Mouse (Mus musculus): ENCODE measurements around the gene Omp. TPM values are rescaled to one million over a fixed set of nuclear protein-coding genes. Genes with fewer than 3 reads are reported as not detected.
A peak's percentile ranks its signal among the peaks of the same experiment; 100 is the strongest.

The Omp gene
- polyA plus RNA-seq, 1 experiment from 2014 or later = 0.34 TPM

- 0 out of 2 replicates have a peak, but pooled peaks cover 3% of the 10 kb centered on the region for H3K36me3 ChIP-seq (ENCODE audit: control insufficient read depth, insufficient read depth, low read length)
- H3K27ac ChIP-seq (ENCODE audit: low read depth, low read length) = no peak overlapping the region
- H3K9ac ChIP-seq (ENCODE audit: low read depth, low read length) = no peak overlapping the region
- no peaks in the 10 kb centered on the region for H3K27me3 ChIP-seq (replicated peaks; ENCODE audit: control insufficient read depth, insufficient read depth, low read length)
- 62% methylated on average over 10 of the region's 10 CpGs for WGBS
- H3K4me1 ChIP-seq (ENCODE audit: control insufficient read depth, insufficient read depth, low read depth, low read length) = peaks cover 5% of the 10 kb centered on the region
- H3K4me2 ChIP-seq (ENCODE audit: low read length) = no peak overlapping the region
- no peak overlapping the region for H3K4me3 ChIP-seq (ENCODE audit: low read length)
- no peaks in the 10 kb centered on the region for H3K9me3 ChIP-seq (ENCODE audit: control insufficient read depth, low read length)
- ATAC-seq = no peak
Observed at GRCm38 (mm10) chr7:98148721-98149407, 3.6 kb upstream of the Omp start.

GRCm38 (mm10) chr7:98147766-98148165 is 2.5 kb upstream of the Omp start:
- Histone ChIP-seq H3K4me2 (ENCODE audit: low read length) (no peak overlapping the region), H3K9ac (ENCODE audit: low read depth, low read length) (no peak overlapping the region), H3K4me1 (ENCODE audit: control insufficient read depth, insufficient read depth, low read depth, low read length) (peaks cover 5% of the 10 kb centered on the region), H3K27me3 (replicated peaks; ENCODE audit: control insufficient read depth, insufficient read depth, low read length) (no peaks in the 10 kb centered on the region), H3K36me3 (ENCODE audit: control insufficient read depth, insufficient read depth, low read length) (0 out of 2 replicates have a peak, but pooled peaks cover 3% of the 10 kb centered on the region), H3K4me3 (ENCODE audit: low read length) (no peak overlapping the region), H3K9me3 (ENCODE audit: control insufficient read depth, low read length) (no peaks in the 10 kb centered on the region), H3K27ac (ENCODE audit: low read depth, low read length) (no peak overlapping the region)
- WGBS = 60% methylated on average over 8 of the region's 8 CpGs
- ATAC-seq = peak; percentile 15

GRCm38 (mm10) chr7:98146447-98146845 is 1.1 kb upstream of the Omp start:
- WGBS = 85% methylated on average over 8 of the region's 8 CpGs
- H3K9me3 ChIP-seq (ENCODE audit: control insufficient read depth, low read length) = no peaks in the 10 kb centered on the region

GRCm38 (mm10) chr7:98145842-98146446 is 642 bp upstream of the Omp start:
- Histone ChIP-seq H3K27me3 (replicated peaks; ENCODE audit: control insufficient read depth, insufficient read depth, low read length) (no peaks in the 10 kb centered on the region), H3K9me3 (ENCODE audit: control insufficient read depth, low read length) (no peaks in the 10 kb centered on the region), H3K9ac (ENCODE audit: low read depth, low read length) (no peak overlapping the region), H3K4me1 (ENCODE audit: control insufficient read depth, insufficient read depth, low read depth, low read length) (peaks cover 5% of the 10 kb centered on the region), H3K27ac (ENCODE audit: low read depth, low read length) (no peak overlapping the region), H3K36me3 (ENCODE audit: control insufficient read depth, insufficient read depth, low read length) (0 out of 2 replicates have a peak, but pooled peaks cover 3% of the 10 kb centered on the region), H3K4me3 (ENCODE audit: low read length) (no peak overlapping the region), H3K4me2 (ENCODE audit: low read length) (no peak overlapping the region)
- no peak for ATAC-seq
- WGBS = 82% methylated on average over 12 of the region's 12 CpGs

More at GRCm38 (mm10) chr7:98146447-98146845, 1.1 kb upstream of the Omp start:
- no peak overlapping the region for H3K4me2 ChIP-seq (ENCODE audit: low read length)
- no peak overlapping the region for H3K27ac ChIP-seq (ENCODE audit: low read depth, low read length)
- 0 out of 2 replicates have a peak, but pooled peaks cover 3% of the 10 kb centered on the region for H3K36me3 ChIP-seq (ENCODE audit: control insufficient read depth, insufficient read depth, low read length)
- H3K4me3 ChIP-seq (ENCODE audit: low read length) = no peak overlapping the region
- no peaks in the 10 kb centered on the region for H3K27me3 ChIP-seq (replicated peaks; ENCODE audit: control insufficient read depth, insufficient read depth, low read length)
- H3K4me1 ChIP-seq (ENCODE audit: control insufficient read depth, insufficient read depth, low read depth, low read length) = peaks cover 5% of the 10 kb centered on the region
- no peak for ATAC-seq
- no peak overlapping the region for H3K9ac ChIP-seq (ENCODE audit: low read depth, low read length)

- no peak overlapping the region for H3K4me3 ChIP-seq (ENCODE audit: low read length)
- no peak overlapping the region; the same call in 1 of the 2 replicates for H3K27ac ChIP-seq (ENCODE audit: low read depth, low read length)
- no peak for ATAC-seq
- no peak overlapping the region for H3K4me2 ChIP-seq (ENCODE audit: low read length)
- H3K36me3 ChIP-seq (ENCODE audit: control insufficient read depth, insufficient read depth, low read length) = 0 out of 2 replicates have a peak, but pooled peaks cover 3% of the 10 kb centered on the region
- H3K27me3 ChIP-seq (replicated peaks; ENCODE audit: control insufficient read depth, insufficient read depth, low read length) = no peaks in the 10 kb centered on the region
- no peak overlapping the region for H3K9ac ChIP-seq (ENCODE audit: low read depth, low read length)
- peaks cover 11% of the 10 kb centered on the region for H3K4me1 ChIP-seq (ENCODE audit: control insufficient read depth, insufficient read depth, low read depth, low read length)
- WGBS = 74% methylated on average over 3 of the region's 3 CpGs
- no peaks in the 10 kb centered on the region for H3K9me3 ChIP-seq (ENCODE audit: control insufficient read depth, low read length)
Observed at GRCm38 (mm10) chr7:98142648-98143047, 2.7 kb downstream of the Omp start.

- ATAC-seq = peak; percentile 58; the same call in 1 of the 2 replicates
- Histone ChIP-seq H3K27me3 (replicated peaks; ENCODE audit: control insufficient read depth, insufficient read depth, low read length) (no peaks in the 10 kb centered on the region), H3K36me3 (ENCODE audit: control insufficient read depth, insufficient read depth, low read length) (0 out of 2 replicates have a peak, but pooled peaks cover 3% of the 10 kb centered on the region), H3K9ac (ENCODE audit: low read depth, low read length) (no peak overlapping the region), H3K4me3 (ENCODE audit: low read length) (no peak overlapping the region), H3K27ac (ENCODE audit: low read depth, low read length) (no peak overlapping the region; the same call in 1 of the 2 replicates), H3K4me2 (ENCODE audit: low read length) (no peak overlapping the region), H3K9me3 (ENCODE audit: control insufficient read depth, low read length) (no peaks in the 10 kb centered on the region), H3K4me1 (ENCODE audit: control insufficient read depth, insufficient read depth, low read depth, low read length) (peaks cover 11% of the 10 kb centered on the region)
- 42% methylated on average over 8 of the region's 8 CpGs for WGBS
Observed at GRCm38 (mm10) chr7:98142247-98142646, 3.1 kb downstream of the Omp start.

- Histone ChIP-seq H3K27me3 (replicated peaks; ENCODE audit: control insufficient read depth, insufficient read depth, low read length) (no peaks in the 10 kb centered on the region), H3K27ac (ENCODE audit: low read depth, low read length) (peak overlapping the region; percentile 45; the same call in 1 of the 2 replicates), H3K36me3 (ENCODE audit: control insufficient read depth, insufficient read depth, low read length) (no peaks in the 10 kb centered on the region), H3K4me3 (ENCODE audit: low read length) (no peak overlapping the region), H3K9ac (ENCODE audit: low read depth, low read length) (no peak overlapping the region), H3K9me3 (ENCODE audit: control insufficient read depth, low read length) (no peaks in the 10 kb centered on the region), H3K4me1 (ENCODE audit: control insufficient read depth, insufficient read depth, low read depth, low read length) (peaks cover 11% of the 10 kb centered on the region), H3K4me2 (ENCODE audit: low read length) (no peak overlapping the region)
- WGBS = 57% methylated on average over 3 of the region's 3 CpGs
- ATAC-seq = no peak
Observed at GRCm38 (mm10) chr7:98141206-98141605, 4.1 kb downstream of the Omp start.

GRCm38 (mm10) chr7:98140597-98140996 is 4.7 kb downstream of the Omp start:
- Histone ChIP-seq H3K4me2 (ENCODE audit: low read length) (no peak overlapping the region), H3K9me3 (ENCODE audit: control insufficient read depth, low read length) (no peaks in the 10 kb centered on the region), H3K4me3 (ENCODE audit: low read length) (no peak overlapping the region), H3K36me3 (ENCODE audit: control insufficient read depth, insufficient read depth, low read length) (no peaks in the 10 kb centered on the region), H3K27ac (ENCODE audit: low read depth, low read length) (peak overlapping the region; percentile 13; the same call in 1 of the 2 replicates), H3K9ac (ENCODE audit: low read depth, low read length) (no peak overlapping the region), H3K27me3 (replicated peaks; ENCODE audit: control insufficient read depth, insufficient read depth, low read length) (no peaks in the 10 kb centered on the region), H3K4me1 (ENCODE audit: control insufficient read depth, insufficient read depth, low read depth, low read length) (peaks cover 11% of the 10 kb centered on the region)
- WGBS = 30% methylated on average over 2 of the region's 2 CpGs
- no peak for ATAC-seq

GRCm38 (mm10) chr7:98139216-98139615 is 6.1 kb downstream of the Omp start:
- Histone ChIP-seq H3K27me3 (replicated peaks; ENCODE audit: control insufficient read depth, insufficient read depth, low read length) (no peaks in the 10 kb centered on the region), H3K27ac (ENCODE audit: low read depth, low read length) (no peak overlapping the region), H3K4me3 (ENCODE audit: low read length) (no peak overlapping the region), H3K36me3 (ENCODE audit: control insufficient read depth, insufficient read depth, low read length) (peaks cover 4% of the 10 kb centered on the region), H3K9me3 (ENCODE audit: control insufficient read depth, low read length) (no peaks in the 10 kb centered on the region; the same call in 1 of the 2 replicates), H3K9ac (ENCODE audit: low read depth, low read length) (no peak overlapping the region), H3K4me2 (ENCODE audit: low read length) (no peak overlapping the region), H3K4me1 (ENCODE audit: control insufficient read depth, insufficient read depth, low read depth, low read length) (peaks cover 11% of the 10 kb centered on the region)
- 16% methylated on average over 9 of the region's 9 CpGs for WGBS
- ATAC-seq = no peak
